Mouse (Mus musculus): ENCODE results near the gene Tprg.
A peak's percentile ranks its signal among the peaks of the same experiment; 100 is the strongest.

Tprg gene

DNA sequence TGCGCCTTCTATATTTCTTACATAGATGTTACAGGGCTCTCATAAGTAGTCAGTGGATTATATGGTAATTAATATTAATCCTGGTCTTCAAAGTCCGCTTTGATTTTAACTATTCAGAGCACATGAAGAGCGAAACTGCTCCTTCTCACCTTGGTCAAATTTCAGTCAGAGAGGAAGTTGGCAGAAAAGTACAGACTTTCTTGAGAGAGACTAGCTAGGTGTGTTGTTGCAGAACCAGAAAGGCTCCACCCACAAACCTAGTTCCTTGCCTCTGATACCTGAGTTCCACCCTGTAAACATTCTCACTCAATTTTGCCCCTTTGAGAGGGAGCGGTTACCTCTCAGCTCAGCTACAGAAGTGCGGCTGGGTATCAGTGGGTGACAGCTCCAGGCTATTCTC is at the start of gene Tprg:
TSS of gene Tprg (plus strand) at position 301 of the 400 bp plus-strand sequence.
- no peak for DNase-seq (ENCODE audit: low read depth, low spot score)

- DNase-seq (ENCODE audit: low read depth, low spot score): no peak
These were observed 48.2 kb upstream of the Tprg start for GRCm38 (mm10) chr16:25238274-25239050.

DNA sequence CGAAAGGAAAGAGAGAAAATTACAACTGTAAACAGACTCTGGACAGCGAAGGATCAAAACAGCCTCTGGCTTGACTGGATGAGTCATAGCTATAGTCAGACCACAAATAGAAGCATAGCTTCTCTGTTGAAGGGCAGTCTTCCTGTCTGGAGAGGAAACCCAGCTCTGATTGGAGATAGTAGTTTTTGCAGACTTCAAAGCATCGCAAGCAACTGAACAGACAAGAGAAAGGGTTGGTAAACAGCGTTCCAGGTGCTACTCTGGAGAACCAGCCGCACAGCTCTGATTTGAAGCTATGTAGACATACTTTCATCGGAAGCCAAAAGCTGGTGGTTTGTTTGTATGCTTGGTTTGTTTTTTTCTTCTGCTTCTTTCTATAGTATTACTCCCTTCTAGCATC is 37.7 kb upstream of the Tprg start:
- no peak for DNase-seq (ENCODE audit: low read depth, low spot score)

DNA sequence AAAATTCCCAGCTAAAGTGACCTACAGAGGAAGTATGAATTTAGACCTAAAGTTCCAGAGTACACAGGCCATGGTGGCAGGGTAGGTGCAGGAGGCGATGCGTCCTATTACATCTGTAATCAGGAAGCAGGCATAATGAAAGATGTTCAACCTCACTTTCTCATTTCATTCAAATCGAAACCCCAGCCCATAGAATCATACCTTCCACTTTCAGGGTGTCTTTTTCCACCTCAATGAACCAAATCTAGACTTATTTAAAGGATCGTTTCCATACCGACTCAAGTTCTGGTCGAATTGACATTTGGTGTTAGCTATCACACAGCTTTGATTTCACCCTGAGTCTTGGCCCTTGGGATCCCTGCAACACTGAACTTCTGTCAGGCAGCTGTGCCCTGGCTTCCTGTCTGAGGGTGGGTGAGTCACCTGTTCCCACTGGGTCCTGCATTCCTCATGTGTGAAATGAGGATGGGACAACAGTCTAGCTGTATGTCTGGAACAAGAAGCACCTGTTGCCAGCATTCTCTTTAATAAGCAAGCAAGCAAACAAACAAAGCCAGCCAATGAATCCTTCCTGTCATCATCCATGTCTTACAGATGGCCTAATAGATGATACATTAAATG is 36.4 kb upstream of the Tprg start:
- no peak for DNase-seq (ENCODE audit: low read depth, low spot score)

DNA sequence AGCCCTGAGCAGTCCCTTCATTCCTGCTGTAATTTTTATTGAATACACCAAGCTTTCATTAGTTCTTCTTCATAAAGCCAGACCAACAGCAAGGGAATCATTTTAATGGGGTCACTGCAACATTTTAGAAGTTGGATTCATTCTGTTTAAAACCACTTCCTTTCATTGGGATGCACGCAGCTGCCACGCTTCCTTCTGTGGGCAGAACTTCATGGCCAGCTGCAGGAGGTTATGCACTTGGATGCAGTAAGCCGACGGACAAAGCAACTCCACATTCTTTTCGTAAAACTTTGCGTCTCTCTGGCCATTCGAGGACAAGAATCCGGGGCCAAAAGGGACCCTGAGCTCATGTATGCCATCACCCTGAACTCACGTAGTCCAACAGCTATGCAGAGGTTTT is 35.5 kb upstream of the Tprg start:
- DNase-seq (ENCODE audit: low read depth, low spot score): no peak

DNA sequence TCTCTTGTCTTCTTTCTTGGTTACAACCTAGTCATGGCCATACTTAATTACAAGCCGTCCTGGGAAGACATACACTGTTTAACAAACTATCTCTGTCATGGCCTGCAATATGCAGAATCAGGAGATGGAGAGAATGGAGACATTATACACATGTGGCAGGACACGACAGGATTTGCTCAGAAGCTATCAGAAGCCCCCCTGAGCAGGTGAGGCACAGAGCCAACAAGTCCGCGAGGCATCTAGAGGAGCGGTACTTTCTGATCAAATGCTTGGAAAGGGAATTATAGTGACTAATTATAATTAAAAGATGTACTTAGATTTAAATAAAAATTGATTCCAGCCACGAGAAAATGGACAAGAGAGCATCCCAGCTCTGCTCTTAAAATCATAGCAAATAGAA is 32.0 kb upstream of the Tprg start:
- no peak for DNase-seq (ENCODE audit: low read depth, low spot score)

- DNase-seq (ENCODE audit: low read depth, low spot score): no peak
These were observed 31.4 kb upstream of the Tprg start for GRCm38 (mm10) chr16:25255186-25255585.

DNA sequence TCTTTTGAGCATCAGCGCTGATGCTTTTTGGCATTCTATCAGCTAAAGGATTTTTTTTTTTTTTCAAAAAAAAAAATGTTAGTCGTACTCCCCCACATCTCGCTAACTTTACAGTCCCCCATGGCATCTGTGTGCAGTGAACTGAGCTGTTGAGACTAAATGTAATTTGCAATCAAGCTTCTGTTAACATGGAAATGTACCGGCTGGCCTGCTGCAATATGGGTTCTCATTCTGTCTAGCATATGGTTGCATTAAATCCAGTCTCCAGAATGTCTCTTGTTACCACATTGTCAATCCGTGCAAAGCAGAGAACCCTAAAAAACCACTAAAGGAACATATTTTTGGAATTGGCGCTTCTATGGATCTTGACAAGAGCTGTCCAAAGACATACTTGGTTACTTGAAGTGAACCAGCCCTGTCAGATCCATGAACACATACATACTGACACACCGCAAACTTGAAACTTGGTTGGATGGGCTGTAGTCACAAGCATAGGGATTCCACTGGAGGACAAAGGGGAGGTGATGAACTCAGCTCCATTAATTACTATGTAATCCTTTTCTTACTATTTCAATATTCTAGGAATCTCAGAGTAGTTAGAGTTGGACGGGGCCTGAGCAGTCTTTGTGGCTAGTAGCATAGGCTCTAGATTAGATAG is 30.9 kb upstream of the Tprg start:
- no peak for DNase-seq (ENCODE audit: low read depth, low spot score)

DNA sequence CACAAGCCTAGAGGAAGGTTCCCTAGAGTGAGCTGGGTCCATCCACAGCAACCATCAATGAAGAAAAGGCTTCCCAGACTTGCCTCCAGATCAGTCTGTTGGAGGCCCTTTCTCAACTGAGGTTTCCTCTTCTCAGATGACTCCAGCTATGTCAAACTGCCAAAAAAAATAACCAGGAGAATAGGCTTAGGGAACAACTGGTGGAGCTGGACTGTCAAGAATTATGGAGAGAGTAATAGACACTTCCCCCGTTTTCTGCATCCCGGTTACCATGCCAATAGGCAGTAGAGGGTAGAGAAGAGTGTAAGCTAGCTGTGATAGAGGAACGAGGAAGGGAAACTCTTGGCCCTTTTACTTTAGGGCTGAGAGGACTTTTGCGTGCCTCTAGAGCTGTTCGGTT is 24.3 kb upstream of the Tprg start:
- no peak for DNase-seq (ENCODE audit: low read depth, low spot score)

DNA sequence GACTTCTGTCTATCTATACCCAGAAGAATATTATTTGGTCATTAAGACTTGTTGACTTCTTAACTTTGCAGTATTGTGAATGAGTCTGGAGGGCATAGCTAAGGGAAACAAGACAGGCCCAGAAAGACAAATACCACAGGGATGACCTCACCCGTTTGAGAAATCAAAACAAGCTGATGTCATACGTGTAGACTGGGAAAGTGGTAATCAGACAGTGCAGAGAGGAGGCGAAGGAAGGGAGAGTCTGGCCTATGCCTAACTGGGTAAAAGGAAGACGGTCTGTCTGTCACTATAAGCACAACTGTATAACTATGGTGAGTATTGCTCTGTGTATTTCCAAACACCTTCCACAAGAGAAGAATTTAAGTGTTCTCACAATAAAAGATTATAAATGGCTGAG is 23.7 kb upstream of the Tprg start:
- no peak for DNase-seq (ENCODE audit: low read depth, low spot score)

DNA sequence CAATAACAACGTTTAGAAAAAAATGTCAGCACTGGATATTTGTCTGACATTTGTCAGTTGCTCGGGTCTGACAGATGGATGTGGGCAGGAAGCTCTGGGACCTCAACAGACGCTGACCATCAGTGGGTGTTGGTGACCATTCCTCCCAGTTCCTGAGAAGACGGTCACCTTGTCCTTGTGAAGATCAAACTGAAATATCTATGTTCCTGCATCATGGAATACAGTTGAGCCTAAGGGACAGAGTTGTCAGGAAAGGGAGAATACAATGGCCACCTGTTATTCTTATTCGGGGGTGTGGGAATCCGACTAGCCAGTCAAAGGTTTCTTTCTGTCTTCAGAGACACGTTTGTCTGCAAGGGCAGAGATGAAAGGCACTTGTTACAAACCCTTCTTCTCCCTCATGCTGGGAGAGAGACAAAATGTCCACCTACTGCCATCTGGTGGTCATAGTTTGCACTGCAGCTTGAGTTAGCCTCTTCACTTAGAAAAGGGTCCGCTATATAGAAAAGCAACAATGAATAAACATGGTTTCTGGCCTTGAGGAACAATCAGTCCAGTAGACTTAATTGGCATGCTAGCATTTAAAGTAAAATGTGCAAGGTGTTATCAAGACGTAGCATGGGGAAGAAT is 23.0 kb upstream of the Tprg start:
- DNase-seq (ENCODE audit: low read depth, low spot score): peak; percentile 73

DNA sequence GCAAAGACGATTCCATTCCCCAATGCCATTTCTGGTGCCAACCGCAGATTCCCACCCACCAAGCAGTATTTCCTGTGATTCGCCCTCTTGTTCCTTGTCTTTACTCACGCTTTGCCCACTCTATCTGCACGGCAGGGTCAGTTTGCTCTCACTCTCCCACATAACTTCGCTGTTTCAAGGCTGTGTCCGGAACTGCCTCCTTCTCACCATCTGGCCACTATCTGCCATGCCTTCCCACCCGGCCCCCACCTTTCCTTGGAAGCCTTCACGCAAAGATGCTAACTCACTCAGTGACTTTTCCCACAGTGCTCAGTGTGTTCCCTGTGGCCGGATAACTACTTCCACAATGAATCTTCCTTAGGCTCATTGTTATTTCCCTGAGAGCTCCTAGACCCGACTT is 21.4 kb upstream of the Tprg start:
- no peak for DNase-seq (ENCODE audit: low read depth, low spot score)

GRCm38 (mm10) chr16:25268276-25268675 is 18.3 kb upstream of the Tprg start:
- DNase-seq (ENCODE audit: low read depth, low spot score): no peak

DNA sequence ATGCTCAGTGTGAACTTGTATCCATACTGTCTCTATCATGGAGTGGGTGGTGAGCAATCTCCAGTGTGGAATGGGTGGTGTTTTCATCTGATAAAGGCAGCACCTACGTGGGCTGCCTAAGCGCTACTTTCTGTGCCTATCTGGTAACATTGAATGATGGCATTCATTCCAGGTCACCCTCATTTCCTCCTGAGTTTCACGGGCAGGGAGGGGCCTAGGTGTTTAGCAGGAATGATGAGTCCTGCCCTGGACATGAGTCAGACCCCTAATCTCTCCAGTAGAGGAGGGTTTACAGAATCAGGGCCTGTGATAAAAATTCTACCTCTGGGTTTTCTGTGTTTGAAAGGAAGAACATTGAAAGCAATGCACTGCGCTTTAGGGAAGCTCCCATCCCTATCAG is 4.1 kb upstream of the Tprg start:
- no peak for DNase-seq (ENCODE audit: low read depth, low spot score)

DNA sequence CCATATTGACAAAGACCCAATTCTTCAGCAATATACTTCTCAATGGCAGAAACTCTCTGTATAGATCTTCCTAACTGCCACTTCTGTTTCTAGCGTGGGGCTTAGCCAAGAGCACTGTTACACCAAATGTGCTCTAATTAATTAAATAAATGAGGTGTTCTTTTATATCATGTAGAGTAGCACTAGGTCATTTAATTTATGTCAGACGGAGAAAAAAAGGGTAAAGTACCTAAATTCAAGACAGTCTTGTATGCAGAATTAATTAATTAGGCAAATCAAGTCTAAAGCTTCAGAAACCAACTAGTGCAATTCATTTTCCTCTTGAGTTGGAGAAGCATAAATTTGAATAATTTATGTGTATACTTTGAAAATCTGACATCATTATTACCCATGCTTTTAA is 7.1 kb downstream of the Tprg start:
- no peak for DNase-seq (ENCODE audit: low read depth, low spot score)

GRCm38 (mm10) chr16:25295546-25295945 is 8.9 kb downstream of the Tprg start:
- no peak for DNase-seq (ENCODE audit: low read depth, low spot score)

- DNase-seq (ENCODE audit: low read depth, low spot score): no peak
These were observed 10.1 kb downstream of the Tprg start for GRCm38 (mm10) chr16:25296746-25297145.

GRCm38 (mm10) chr16:25298204-25298603 is 11.6 kb downstream of the Tprg start:
- no peak for DNase-seq (ENCODE audit: low read depth, low spot score)

DNA sequence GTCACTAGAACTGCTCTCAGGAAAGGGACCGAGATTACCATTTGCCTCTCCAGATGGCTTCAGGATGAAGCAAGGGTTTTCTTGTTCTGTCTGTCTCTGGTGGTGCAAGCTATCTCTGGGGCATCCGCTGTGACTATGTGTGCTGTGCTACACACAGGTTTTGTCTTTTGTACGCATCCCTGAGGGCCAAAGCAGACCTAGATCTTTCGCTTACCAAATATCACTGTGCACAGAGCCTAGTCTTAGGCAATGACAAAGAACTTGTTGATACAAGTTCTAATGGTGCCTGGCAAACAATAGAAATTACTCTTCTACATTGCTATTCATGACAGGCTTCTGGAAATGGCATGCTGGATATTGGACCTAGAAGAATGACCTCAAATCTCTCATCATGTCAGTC is 16.0 kb downstream of the Tprg start:
- DNase-seq (ENCODE audit: low read depth, low spot score): no peak

GRCm38 (mm10) chr16:25314006-25314405 is 27.4 kb downstream of the Tprg start:
- peak; percentile 16 for DNase-seq (ENCODE audit: low read depth, low spot score)

DNA sequence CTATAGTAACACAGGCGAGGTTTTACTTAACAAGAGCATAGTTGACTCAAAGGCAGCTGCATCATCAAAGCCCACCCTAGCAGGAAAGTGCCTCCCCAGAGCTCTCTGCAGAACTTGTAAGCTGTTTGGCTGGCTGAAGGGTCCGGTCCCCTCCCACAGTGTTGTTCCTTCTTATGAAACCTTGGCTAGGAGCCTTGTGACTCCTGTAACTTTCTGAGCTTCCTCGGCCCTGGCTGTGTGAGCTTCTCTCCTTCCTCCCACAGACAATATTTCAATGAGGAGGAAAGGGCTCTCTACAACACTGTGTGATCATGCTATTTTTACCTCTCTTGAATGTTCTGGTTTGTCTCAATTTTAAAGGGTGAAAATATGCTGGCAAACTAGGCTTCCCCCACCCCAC is 28.5 kb downstream of the Tprg start:
- DNase-seq (ENCODE audit: low read depth, low spot score): no peak

GRCm38 (mm10) chr16:25325631-25326238 is 39.1 kb downstream of the Tprg start:
- DNase-seq (ENCODE audit: low read depth, low spot score): no peak

All from R1 (cell line).